Mouse (Mus musculus) embryo, embryonic 9.5 days (tissue): ENCODE measurements around the gene Dscam.

Experiments
- DNase-seq: peaks from one replicate; pipeline ENCODE4 v3.0.0-alpha.2; 2017; ENCODE audit errors: extremely low spot score

The Dscam gene

DNA sequence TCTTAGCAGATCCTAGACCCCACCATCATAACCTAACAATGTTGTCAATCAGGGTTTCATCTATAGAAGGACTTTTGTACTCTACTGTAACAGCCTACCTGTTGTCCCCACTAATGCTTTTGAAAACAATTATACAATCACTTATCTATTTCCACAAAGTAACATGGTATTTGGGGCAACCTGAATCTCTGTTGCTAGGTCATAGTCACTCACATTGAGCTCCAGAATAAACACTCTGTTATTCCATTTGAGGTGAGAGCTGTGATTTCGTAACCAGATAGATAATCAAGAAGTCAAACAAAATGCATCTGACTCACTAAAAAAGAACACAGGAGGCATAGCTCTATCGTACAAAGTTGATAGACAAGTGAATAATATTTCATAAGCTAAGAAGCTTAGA lies 226.9 kb downstream of the Dscam start:
- no peak for DNase-seq

DNA sequence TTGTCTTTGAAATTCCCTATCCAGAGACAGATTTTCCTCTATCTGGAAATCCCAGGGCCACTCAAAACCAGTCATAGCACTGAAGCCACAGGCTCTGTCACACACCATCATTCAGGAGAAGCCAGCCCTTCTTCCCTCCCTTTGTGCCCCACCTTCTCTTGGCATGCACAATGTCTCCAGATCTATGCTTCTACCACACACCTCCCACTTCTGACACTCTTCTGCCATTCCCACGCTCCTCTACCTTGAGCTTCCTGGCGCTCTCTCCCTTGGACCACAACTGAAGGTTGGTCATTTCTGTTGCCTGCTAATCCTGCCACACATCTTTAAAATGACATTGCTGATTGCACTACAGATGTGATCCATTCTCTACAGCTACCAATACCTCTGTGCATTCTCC lies 235.8 kb downstream of the Dscam start:
- no peak for DNase-seq

DNA sequence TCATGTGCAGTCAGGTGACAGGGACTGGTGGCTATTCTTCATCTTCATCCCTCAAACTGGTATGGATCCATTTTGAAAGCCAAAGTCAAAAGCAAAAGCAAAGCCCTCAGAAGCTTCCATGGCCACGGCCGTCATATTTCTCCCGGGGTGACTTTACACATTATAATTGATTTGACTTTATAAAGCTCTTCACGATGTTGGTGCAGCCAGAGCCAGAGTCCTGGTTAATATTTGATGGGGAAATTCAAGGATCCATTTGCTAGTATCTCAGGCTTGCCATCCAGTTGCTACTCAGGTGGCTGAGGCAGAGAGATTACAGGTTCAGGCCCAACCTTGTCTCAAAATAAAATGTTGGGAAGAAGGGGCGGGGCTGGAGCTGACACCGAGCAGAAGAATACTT lies 238.3 kb downstream of the Dscam start:
- DNase-seq = no peak

DNA sequence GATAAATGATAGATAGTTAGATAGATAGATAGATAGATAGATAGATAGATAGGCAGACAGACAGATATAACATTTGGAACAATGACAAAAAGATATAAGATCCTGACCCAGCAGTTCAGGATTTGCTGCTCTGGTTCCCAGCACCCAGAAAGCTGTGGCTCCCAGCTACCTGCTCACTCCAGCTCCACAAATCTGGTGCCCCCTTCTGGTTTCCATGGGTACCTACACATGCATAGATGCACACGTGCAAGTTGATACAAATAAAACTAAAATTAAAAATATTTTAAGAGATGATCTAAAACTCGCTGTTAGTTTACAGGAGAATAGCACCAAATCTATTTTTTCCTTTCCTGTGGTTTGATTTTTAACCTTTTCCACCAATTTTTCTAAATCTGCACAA lies 238.8 kb downstream of the Dscam start:
- DNase-seq = no peak

DNA sequence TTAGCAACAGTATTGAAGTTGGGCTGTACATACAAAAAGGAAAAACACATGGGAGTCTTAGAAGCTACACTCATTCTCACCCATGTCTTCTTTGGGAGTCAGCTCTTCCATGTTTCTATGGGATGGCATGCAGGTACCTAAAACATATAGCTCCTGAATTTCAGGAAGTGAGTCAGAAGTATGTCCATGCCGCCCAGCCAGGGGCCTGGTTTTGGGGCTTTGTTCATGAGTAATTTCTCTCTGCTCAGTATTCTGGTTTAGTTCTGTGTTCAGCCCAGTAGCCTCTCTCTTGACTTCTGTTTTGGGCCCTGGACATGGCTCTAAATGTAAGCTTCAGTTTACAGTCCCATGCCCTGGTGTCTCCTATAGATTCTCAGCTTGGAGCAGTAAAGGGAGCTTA lies 242.5 kb downstream of the Dscam start:
- DNase-seq = no peak

DNA sequence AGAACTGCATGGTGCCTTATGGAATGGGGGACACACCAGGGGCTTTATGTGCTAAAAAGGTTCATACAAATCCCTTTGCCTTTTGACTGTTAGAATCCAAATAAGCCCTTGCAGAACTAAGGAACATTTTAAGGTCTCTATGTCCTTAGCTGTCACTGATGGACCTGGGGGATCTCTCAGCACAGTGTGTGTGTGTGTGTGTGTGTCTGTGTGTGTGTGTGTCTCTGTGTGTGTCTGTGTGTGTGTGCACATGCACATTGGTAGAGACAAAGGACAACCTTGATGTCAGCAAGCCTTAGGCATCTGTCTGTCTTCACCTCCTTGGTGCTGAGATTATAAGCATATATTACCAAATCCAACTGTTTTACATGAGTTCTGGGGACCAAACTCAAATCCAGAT lies 243.1 kb downstream of the Dscam start:
- no peak for DNase-seq

DNA sequence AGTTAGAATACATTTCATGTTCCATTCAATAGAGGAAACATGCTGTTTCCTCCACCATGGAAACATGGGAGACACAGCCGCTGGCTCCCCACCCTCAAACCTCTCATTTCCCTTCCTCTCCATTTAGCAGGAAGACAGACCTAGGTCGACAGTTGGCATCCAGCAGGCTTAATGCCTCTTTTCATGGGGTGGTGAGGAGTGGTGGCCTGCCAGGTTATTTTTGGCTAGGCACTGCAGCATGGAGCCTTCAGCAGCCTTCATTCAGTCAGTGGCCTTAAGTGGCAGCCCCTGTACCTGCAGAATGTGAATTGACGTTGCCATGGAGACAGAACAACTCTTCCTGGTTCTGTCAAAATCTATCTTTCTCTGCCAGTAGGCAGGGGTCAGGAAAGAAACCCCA lies 243.6 kb downstream of the Dscam start:
- DNase-seq = no peak

DNA sequence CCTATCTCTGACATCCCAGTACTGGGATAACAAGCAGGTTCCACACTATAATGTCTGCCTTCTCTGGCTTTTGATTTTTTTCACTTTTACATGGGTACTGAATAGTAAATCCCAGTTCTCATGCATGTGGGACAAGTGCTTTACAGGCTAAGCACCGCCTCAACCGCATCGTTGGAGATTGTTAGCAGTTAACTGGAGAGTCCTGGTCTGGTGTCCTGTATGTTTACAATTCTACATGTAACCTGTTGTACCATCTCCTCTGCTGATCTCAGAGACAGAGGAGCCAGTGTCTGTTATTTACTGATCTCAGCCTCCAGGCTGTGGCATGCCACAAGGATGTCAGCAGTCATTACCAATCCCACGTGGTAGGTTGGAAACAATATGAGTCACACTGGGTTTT lies 246.6 kb downstream of the Dscam start:
- DNase-seq = no peak

DNA sequence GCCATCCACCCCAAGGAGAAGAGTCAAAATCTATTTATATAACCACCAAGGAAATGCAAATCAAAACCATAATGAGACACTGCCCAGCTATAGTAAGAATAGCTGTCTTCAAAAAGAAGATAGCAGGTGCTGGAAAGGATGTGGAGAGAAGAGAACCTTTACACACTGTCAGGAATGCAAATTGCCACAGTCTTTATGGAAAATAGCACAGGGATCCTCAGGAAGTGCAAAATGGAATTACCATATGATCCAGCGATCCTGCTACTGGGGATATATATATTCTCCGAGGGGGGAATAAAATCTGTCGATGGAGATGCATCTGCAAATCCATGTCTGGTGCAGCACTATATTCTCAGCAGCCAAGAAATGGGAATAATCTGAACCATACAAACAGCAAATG lies 256.1 kb downstream of the Dscam start:
- DNase-seq = no peak

DNA sequence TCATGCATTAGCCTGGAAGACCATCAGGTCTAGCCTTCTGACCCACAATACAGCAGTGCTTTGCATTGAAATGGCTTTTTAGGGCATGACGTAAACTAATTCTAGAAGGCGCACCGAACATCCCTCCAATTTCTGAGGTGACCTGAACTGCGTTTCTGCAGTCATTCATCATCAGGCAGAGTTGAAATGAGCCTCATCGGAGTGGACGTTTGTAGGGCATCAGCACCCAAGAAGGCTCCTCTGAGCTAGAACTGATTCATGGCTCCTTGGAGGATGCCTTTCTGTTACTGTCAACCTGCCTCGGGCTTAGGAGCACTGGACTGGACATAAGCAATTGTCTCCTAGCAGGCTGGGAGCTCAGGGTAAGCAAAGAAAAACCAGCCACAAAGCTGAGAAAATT lies 257.7 kb downstream of the Dscam start:
- no peak for DNase-seq

DNA sequence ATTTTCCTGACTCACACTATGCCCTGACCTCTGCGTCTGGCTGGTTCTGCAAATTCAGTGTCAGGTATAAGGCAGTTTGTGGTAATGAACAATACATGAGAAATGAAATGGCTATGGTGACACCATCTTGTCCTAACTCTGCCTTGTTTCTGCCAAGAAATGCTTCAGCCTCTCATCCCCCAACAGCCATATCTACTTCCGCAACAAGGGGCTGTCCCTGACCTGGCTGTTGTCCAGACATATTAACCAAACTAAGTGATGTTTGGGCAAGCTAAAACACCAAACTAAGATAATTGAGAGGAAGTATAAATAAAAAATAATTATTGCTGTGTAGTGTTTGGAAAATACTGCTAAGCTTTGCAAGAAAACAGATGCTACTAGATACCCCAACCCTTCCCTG lies 258.4 kb downstream of the Dscam start:
- no peak for DNase-seq

DNA sequence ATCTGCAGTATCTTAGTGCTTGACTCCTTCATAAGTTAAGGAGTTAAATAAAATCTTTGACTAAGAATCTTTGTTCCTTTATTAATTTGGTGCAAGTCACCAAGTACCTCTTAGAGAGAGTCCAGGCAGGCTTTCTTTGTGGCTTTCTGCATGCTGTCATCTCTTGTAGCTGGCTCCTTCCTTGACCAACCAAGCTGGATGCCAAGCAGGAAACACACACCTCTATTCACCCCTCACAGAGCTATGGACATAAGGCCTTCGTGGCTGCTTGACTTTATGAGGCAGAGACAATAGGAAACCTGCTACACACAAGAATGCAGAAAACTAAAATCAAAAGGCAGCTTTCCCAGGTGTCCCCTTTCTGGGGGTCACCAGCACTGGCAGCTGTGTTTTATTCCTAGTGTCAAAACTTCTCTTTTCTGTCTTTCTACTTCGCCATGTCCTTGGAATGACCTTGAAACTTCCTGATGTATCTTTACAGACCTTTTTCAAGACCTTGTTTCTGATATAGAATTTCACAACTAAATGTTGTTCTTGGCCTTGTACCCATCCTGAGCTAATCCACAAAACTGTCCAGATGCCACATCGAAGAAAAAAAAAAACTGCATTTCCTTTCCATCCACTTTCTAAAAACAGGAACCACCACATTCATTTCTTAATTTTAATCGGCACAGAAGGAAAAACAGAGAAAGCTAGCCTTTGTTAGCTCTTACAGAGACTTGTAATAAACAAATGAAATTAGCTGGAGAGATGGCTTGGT lies 260.0 kb downstream of the Dscam start:
- no peak for DNase-seq

DNA sequence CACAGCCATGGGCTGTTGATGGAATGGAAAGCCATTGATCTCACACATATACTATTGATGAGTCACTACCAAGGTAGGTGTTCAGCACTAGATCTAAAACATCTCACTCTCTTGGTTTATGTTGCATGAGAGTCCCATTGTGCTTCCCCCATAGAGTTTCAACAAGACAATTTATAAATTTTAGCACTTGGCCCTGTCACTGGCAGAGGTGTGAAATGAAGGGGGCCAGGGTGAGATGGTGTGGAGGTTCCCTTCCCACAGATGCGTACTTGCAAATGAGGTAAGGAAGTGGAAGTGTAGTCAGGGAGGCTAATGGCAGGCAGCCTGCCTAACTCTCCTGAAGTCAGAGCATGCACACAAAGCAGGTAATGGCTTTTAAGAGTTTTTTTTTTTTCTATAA lies 262.7 kb downstream of the Dscam start:
- DNase-seq = no peak

DNA sequence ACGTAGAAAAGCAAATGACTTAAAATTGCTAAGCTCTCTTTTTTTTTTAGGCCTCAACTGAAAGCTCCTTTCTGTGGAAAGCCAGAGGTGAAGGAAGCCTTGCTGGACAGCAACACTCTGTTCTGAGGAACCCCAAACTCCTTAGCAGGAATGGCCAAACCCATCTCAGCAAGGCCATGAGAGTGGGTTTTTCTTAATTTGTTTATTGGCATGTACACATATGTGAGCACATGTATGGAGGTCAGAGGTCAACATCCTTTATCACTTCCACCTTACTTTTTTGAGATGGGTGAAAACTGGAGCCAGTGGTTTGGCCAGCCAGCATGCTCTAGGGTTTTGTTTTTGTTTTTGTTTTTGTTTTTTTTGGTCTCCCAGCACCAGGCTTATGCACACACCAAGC lies 263.5 kb downstream of the Dscam start:
- no peak for DNase-seq

DNA sequence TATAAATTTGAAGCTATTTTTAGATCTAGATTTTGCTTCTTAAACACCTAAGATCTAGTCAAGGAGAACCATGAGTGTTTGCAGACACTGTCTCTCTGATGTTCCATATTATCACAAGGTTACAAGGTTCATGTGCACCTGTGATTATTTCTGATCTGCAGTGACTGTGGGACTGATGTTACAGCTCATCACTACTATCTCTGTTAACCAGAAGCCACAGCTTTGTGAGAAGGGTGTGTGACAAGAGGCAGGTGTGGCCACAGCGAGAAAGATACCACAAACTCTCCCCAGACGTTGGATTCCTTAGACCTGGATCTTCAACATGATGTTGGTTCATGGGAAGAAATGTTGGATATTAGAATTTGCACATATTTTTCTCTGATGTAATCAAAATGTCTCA lies 263.9 kb downstream of the Dscam start:
- no peak for DNase-seq

DNA sequence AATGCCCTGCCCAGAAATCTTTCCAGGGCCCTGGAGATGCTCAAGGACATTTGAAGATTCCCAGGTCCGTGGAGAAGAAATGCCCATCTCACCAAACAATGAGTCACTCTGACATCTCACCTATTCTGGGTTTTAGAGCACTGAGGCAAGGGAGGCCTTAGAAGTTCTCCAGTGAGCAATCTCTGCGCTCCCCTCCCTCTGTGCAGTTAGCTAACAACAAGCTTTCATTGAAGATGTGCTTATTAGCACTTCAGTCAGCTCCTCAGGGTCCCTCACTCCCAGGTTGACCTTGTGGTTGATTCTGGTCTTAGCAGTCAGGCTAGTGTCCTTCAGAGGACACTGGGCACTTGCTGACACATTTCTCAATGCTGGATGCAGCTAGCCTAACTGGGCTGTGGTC lies 265.8 kb downstream of the Dscam start:
- no peak for DNase-seq

DNA sequence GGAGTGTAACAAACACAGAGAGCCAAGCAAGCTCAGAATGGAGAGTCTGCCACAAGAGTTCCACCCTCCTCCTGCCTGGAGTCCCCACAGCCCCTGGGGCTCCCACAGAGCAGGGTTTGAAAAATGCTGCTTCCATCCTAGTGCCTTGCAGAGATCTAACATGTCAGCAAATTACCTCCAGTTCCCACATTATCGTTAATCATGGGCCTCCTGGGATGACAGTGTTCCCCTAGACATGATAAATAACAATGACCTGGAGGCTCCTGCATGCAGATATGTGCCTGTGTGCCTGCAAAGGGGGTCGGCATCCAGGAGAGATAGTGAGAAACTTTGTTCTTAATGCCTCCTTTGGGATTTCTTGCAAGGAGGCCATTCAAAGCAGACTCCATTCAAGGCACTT lies 266.2 kb downstream of the Dscam start:
- DNase-seq = no peak

DNA sequence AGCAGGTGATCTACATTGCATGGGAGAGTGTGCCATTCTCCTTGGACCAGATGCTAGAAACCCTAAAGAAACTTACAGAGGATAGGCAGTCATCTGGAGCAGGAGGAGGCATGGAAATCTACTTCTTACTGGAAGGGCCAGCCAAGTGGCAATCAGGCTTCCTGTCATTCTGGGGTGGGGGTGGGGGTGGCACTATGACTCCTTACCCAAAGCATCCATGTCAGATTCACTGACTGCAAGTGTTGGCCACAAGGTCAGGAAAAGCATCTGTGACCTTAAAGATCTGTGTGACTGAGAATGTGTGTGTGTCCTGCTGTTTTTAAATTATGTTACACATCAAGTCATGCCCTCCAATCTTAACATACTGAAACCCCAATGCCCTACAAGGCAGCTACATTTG lies 268.0 kb downstream of the Dscam start:
- DNase-seq = no peak

DNA sequence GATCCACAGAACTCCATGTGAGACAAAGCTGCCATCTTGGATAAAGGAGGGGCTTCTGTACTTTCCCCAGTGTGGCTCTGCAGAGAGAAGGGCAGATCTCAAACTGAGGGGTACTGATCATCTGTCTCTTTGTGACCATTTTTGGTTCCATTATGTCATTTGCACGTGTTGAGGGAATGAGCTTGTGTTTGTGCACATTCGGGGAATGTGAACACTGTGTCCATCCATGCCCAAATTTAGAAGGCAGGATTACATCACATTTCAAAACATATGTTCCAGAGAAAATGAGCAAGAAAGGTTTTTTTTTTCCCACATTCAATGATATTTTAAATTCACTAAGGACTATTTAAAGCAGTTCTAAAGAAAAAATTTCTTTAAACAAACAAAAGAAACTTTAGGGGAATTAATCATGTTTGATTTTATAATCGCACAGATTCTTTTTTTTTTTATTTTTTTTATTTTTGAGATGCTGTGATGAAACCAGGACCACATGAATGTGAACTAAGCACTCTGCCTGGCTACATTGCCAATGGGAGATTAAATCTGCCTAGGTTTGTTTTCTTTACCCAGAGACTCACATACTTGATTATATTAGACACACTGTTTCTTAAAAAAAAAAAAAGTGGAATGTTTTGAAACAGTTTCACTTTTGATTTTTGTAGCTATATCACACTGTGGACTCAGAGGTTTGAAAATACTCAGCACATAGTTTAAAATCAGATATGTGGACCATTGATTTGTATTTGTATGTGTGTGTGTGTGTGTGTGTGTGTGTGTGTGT lies 269.1 kb downstream of the Dscam start:
- DNase-seq = no peak

DNA sequence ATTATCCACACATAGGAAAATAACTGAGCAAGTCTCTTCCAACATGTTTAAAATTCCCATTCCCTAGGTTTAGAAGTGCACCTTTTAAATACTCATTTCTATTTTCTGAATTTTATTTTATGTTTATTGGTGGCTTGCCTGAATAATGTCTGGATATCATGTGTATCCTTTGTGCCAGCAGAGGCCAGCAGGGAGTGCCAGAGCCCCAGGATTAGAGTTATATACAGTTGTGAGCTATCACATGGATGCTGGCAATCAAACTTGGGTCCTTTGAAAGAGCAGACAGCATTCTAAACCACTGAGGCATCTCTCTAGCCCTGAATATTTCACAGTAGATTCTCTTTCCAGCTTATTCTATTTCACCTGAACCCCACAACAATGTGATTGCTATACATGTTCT lies 271.2 kb downstream of the Dscam start:
- DNase-seq = no peak

DNA sequence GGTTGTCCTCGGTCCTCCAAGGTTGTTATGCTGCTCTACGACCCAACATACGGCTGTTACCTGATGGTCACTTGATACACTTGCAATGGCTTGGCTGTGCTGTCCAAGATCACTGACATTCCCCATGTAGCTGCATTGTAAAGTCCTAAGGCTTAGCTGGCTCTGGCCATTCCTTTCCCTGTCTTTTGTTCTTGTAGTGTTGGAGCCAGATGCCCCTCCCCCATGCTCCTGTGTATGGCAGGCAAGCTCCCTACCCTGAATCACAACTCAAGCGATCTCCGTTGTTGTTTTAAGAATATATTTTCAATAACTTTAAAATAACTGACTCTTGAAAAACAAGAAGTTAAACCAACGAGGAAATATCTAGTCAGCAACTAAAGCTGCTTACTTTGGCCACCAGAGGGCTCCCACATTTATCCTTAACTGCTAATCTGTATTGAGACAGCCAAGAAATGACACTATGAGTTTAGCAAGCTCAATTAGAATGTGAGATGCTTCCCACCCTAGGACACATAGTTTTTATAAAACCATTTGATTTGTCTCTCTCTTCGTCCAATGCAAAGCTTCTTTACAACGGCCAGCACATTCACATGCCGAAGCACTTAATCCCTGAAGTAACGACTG lies 273.9 kb downstream of the Dscam start:
- DNase-seq = peak; percentile 40

DNA sequence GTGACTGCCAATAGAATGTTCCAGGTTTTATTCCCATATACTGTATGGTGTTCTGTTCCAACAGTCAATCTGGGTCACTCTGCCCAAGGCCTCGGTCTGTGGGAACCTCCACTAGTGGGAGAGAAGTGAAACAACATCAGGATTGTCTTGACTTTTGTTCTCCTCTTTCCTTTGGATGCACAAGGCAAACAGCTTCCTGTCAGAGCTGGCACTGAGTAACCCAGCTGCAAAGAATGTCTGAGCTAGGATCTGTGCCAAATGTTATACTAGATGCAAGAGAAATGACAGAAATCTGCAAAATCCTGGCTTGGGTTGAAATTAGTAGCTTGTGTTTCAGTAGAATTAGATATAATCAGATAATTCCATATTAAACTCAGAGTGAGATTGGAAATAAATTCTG lies 282.5 kb downstream of the Dscam start:
- no peak for DNase-seq

DNA sequence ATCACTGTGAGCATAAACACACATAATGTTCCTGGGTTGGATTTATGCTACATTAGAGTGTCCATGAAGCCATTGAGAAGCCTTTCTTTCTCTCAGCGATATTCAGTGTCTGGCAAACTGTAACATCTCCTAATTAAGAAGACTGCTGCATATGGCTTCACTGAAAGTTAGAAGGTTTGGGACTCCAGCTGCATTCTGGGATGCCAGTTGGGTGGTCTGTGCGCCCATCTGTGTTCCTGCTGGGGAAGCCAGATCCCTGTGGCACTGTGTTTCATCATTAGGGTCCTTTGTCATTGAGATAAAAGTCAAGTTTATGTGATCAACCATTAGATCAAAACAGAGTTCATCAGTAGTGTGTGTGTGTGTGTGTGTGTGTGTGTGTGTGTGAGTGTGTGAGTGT lies 284.7 kb downstream of the Dscam start:
- no peak for DNase-seq
